Mouse (Mus musculus) kidney, adult 2 months (tissue): ENCODE data around the gene Atp5k. TPM values are rescaled to one million over a fixed set of nuclear protein-coding genes. Genes with fewer than 3 reads are reported as not detected.

Source experiments
- DNase-seq: peaks from one replicate; pipeline ENCODE4 v3.0.0; 2021
- H3K27ac ChIP-seq: fragments of 200-500 bp; 2 replicates; pipeline ENCODE4 v1.5.1; 2012; ENCODE audit warnings: low read depth, low read length, control low read depth, inconsistent platforms; ENCODE audit not compliant: insufficient read depth
- H3K27me3 ChIP-seq: fragments of 200-500 bp; replicated peaks from 2 replicates; pipeline ENCODE4 v1.6.1; 2012; ENCODE audit warnings: mild to moderate bottlenecking, moderate library complexity, low read length, inconsistent platforms; ENCODE audit not compliant: control insufficient read depth, insufficient read depth
- H3K36me3 ChIP-seq: fragments of 200-500 bp; 2 replicates; pipeline ENCODE4 v1.6.1; 2012; ENCODE audit warnings: mild to moderate bottlenecking, moderate library complexity, low read length, inconsistent platforms; ENCODE audit not compliant: control insufficient read depth, insufficient read depth
- H3K4me1 ChIP-seq: fragments of 200-500 bp; 2 replicates; pipeline ENCODE4 v1.6.1; 2011; ENCODE audit warnings: low read length; ENCODE audit not compliant: control insufficient read depth, insufficient read depth
- H3K4me3 ChIP-seq: fragments of 200-500 bp; 2 replicates; pipeline ENCODE4 v1.5.1; 2011; ENCODE audit warnings: mild to moderate bottlenecking, low read depth, low read length, control low read depth; ENCODE audit not compliant: insufficient read depth
- CTCF ChIP-seq: fragments of 200-500 bp; conservative IDR thresholded peaks from 2 replicates; pipeline ENCODE4 v1.5.1; 2011; ENCODE audit warnings: low read depth, mild to moderate bottlenecking, control low read depth, low read length, moderate library complexity, mixed read lengths; ENCODE audit not compliant: insufficient read depth, insufficient read length
- POLR2A ChIP-seq: fragments of 200-500 bp; IDR thresholded peaks from one replicate; pipeline ENCODE4 v1.6.1; 2011; ENCODE audit warnings: low read depth, low read length, control low read depth
- WGBS: fragments of 180-500 bp; shearing (Covaris S2); methylation state at CpG from one replicate; pipeline ENCODE4 v1.1.7; 2018; 5-methylcytosine and 5-hydroxymethylcytosine counted together
- polyA plus RNA-seq: library from polyadenylated mRNA; depleted of rRNA; stranded (reverse); fragments of >200 nt; gene quantifications from 2 replicates; pipeline ENCODE4 v1.2.3, GENCODE M21; 2012

Atp5k gene
- polyA plus RNA-seq, 1 experiment, result 172 TPM

DNA sequence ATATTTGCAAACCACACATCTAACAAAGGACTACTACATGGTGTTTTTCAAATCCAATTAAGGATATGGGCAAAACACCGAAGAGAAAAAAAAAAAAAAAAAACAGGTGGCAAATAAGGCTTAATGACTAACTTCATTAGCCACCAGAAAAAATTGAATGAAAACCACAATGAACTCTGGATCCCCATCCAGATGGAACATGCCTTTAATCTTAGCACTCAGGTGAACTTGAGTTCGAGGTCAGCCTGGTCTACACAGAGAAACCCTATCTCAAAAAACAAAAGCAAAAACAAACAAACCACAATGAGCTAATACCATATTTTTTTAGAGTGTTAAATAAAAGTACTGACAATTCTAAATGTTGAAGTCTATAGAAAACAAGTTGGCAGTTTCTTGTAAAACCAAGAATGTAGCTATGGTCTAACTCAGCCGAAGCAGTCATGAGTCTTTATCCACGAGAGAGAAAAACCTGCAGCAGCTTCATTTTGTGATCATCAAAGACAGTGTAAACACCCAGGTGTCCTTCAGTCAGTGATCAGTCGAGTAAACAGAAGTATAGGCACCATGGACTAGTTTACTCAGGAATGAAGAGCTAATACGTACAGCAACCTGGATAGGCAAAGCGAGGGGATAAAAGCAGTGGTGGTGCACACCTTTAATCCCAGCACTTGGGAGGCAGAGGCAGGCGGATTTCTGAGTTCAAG, 16.7 kb upstream of the Atp5k start:
- Histone ChIP-seq H3K4me1 (peaks cover 9% of the 10 kb centered on the region; the same call in 1 of the 2 replicates), H3K4me3 (no peak overlapping the region), H3K27me3 (no peaks in the 10 kb centered on the region), H3K36me3 (no peaks in the 10 kb centered on the region), H3K27ac (no peak overlapping the region)
- 75% methylated on average over 8 of the region's 8 CpGs for WGBS
- TF ChIP-seq CTCF (no peak), POLR2A (no peak)
- DNase-seq, result peak; percentile 56

DNA sequence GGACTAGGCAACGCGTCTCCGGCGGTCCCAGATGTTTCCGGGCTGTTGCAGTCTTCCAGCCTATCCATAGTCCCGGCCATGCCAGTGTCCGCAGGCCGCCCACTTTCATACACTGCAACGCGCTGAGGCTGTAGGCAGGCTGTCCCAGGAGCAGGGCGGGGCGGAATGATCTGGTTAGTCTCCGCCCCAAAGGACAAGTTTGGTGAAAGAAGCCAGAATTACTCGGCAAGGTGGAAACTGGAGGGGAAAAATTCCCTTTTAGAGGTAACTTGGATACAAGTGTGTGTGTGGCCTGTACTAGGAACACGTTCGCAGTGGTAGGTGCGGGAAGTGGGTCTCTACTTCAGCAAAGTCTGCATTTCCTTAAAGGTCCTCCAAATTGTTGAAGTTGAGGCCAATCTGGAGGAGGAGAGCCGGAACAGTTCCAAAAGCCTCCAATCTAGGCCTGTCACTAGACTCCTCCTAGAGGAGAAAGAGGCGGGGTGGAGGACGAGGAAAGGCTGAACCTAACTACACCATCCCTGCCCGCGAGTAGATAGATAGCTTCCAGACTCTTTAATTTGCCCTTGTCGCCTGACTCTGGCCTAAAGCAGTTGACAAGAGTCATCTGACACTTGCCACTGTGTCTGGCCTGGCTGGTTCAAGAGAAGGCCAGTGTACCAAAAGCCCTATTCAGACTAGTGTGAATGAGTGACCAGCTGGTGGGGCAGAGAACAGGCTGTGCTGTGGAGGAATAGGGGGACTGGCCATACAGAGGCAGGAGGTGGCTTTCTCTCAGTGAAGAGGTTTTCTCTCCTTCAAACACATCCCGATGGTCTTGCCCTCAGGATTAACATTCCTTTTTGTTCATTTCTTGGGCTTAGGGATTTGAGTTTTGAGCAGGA, 14.8 kb upstream of the Atp5k start, which contains the start of gene Mfsd7a:
Gene Mfsd7a (minus strand): TSS at position 107 of the 884 bp plus-strand sequence.
- DNase-seq, result peak; percentile 92
- TF ChIP-seq POLR2A (no peak), CTCF (0 out of 2 replicates have a peak, but pooled peaks have one; percentile 3)
- Histone ChIP-seq H3K27me3 (no peaks in the 10 kb centered on the region), H3K4me3 (peak within 1 kb of the TSS; percentile 57), H3K27ac (peak within 1 kb of the TSS; percentile 92), H3K36me3 (no peaks in the 10 kb centered on the region), H3K4me1 (peaks cover 9% of the 10 kb centered on the region; the same call in 1 of the 2 replicates)
- 5% methylated on average over 24 of the region's 24 CpGs for WGBS

DNA sequence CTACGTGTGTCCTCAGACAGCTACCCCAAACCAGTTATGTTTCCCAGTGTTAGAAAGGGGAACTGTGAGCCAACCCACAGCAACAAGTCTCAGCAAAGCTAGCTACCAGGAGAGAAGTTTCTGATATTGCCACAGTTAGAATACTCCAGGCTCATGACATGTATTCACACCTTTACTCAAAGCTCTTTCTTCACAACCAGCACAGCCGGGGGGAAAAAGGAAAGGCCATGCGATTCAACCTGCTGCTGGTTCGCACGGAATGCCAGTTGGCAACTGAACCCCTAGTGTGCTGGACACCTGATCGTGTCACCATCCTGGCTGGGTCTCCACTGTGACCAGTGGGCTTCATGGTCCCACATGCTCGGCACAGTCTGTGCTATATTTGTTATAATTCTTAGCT, 13.6 kb upstream of the Atp5k start:
- Histone ChIP-seq H3K27ac (no peak overlapping the region), H3K4me1 (peaks cover 9% of the 10 kb centered on the region; the same call in 1 of the 2 replicates), H3K27me3 (no peaks in the 10 kb centered on the region), H3K36me3 (no peaks in the 10 kb centered on the region), H3K4me3 (no peak overlapping the region)
- TF ChIP-seq CTCF (no peak), POLR2A (no peak)
- DNase-seq, result no peak
- WGBS, result 89% methylated on average over 7 of the region's 7 CpGs

GRCm38 (mm10) chr5:108446973-108447372, 12.7 kb upstream of the Atp5k start:
- H3K27ac ChIP-seq, result no peak overlapping the region
- 84% methylated on average over 3 of the region's 3 CpGs for WGBS
- peaks cover 9% of the 10 kb centered on the region; the same call in 1 of the 2 replicates for H3K4me1 ChIP-seq
- H3K4me3 ChIP-seq, result no peak overlapping the region
- DNase-seq, result no peak
- no peaks in the 10 kb centered on the region for H3K36me3 ChIP-seq
- H3K27me3 ChIP-seq, result no peaks in the 10 kb centered on the region
- TF ChIP-seq CTCF (no peak), POLR2A (no peak)

- no peak for TF ChIP-seq POLR2A
- no peak for TF ChIP-seq CTCF
- DNase-seq, result no peak
- peaks cover 11% of the 10 kb centered on the region; the same call in 1 of the 2 replicates for H3K4me1 ChIP-seq
- no peak overlapping the region for H3K4me3 ChIP-seq
- no peaks in the 10 kb centered on the region for H3K27me3 ChIP-seq
- 75% methylated on average over 2 of the region's 2 CpGs for WGBS
- no peak overlapping the region for H3K27ac ChIP-seq
- no peaks in the 10 kb centered on the region for H3K36me3 ChIP-seq
Measured at GRCm38 (mm10) chr5:108436101-108436500, 1.9 kb upstream of the Atp5k start.

DNA sequence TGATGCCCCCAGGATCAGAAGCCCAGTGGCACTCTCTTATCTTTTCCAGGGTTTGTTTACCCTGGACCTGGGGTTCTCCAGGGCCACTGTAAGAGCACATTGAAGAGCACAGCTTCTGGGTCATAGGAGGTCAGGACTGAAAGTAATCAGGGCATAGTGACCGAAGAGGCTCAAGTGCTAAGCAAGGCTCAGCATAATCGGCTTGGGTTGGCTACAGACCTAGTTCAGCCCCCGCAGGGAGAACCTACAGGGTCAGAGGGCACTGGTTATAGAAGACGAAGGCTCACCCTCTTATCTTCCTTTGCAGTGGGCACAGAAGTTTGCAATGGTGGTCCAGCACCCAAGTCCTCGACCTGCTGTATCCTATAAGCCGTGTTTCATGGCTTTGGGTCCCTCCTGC, 3.1 kb downstream of the Atp5k start:
- Histone ChIP-seq H3K4me1 (peaks cover 11% of the 10 kb centered on the region; the same call in 1 of the 2 replicates), H3K27ac (no peak overlapping the region), H3K27me3 (no peaks in the 10 kb centered on the region), H3K4me3 (no peak overlapping the region), H3K36me3 (no peaks in the 10 kb centered on the region)
- 84% methylated on average over 6 of the region's 6 CpGs for WGBS
- TF ChIP-seq CTCF (no peak), POLR2A (no peak)
- no peak for DNase-seq

GRCm38 (mm10) chr5:108427186-108427585, 7.1 kb downstream of the Atp5k start:
- H3K27ac ChIP-seq, result no peak overlapping the region
- no peaks in the 10 kb centered on the region for H3K36me3 ChIP-seq
- H3K27me3 ChIP-seq, result no peaks in the 10 kb centered on the region
- 38% methylated on average over 1 of the region's 1 CpGs for WGBS
- no peaks in the 10 kb centered on the region for H3K4me1 ChIP-seq
- TF ChIP-seq POLR2A, result no peak
- TF ChIP-seq CTCF, result peak; percentile 98; the same call in 1 of the 2 replicates
- H3K4me3 ChIP-seq, result no peak overlapping the region
- peak; percentile 67 for DNase-seq
